Mouse (Mus musculus) C2C12 (cell line): ENCODE measurements around the gene Pld5.

Source experiments
- CTCF ChIP-seq: IDR thresholded peaks from one replicate; pipeline ENCODE4 v1.5.1; 2011; ENCODE audit not compliant: control insufficient read depth, insufficient read depth, insufficient read length
- MAX ChIP-seq: IDR thresholded peaks from one replicate; pipeline ENCODE4 v1.6.1; 2011; ENCODE audit warnings: mild to moderate bottlenecking, control low read depth
- MYOG ChIP-seq: IDR thresholded peaks from one replicate; pipeline ENCODE4 v1.6.1; 2011; ENCODE audit not compliant: control insufficient read depth, insufficient read length; ENCODE audit errors: extremely low read depth
- USF1 ChIP-seq: IDR thresholded peaks from one replicate; pipeline ENCODE4 v1.6.1; 2011; ENCODE audit warnings: low read depth, mild to moderate bottlenecking, control low read depth, moderate library complexity

- TF ChIP-seq CTCF, result no peak
- TF ChIP-seq MAX, result no peak
- no peak for TF ChIP-seq USF1
- no peak for TF ChIP-seq MYOG
These were observed 61.4 kb downstream of the Pld5 start for GRCm38 (mm10) chr1:176213645-176214221.
